Mouse (Mus musculus): ENCODE results near the gene Adamts17.

Gene Adamts17

DNA sequence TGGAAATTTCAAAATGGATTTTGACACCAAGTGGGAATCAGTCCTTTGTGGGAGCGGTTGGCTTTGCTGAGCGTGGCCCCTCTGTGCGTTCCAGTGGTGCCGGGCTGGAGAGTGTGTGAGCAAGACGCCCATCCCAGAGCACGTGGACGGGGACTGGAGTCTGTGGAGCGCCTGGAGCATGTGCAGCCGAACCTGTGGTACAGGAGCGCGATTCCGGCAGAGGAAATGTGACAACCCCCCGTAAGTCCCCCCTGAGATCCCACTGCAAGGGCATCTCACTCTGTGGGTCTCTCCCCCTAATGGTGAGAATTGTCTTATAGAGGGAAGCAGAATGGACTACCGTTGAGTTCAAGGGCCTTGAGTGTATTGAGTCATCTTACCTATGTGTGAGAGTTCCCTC lies 189.9 kb downstream of the Adamts17 start:
- no peak for DNase-seq (ENCODE audit: low read depth in 2 of 2, low spot score in 2 of 2)

DNA sequence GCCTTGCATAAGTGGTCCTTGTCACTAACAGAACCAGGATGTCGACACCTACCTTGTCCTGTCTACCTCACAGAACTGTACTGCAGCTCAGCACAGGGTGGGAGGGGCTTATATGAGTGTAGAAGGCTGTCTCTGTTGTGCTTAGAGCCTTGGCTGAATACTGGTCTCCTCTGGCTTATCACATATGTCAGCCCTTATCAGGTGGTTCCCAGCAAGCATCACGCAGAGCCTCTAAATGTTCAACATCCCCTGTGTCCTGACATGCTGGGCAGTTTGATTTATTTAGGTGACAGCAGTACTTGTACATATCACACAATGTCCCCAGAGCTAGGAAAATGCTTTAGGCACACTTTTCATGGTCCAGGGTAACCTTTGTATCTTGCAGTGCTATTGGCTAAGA lies 191.7 kb downstream of the Adamts17 start:
- DNase-seq (ENCODE audit: low read depth in 2 of 2, low spot score in 2 of 2): no peak

DNA sequence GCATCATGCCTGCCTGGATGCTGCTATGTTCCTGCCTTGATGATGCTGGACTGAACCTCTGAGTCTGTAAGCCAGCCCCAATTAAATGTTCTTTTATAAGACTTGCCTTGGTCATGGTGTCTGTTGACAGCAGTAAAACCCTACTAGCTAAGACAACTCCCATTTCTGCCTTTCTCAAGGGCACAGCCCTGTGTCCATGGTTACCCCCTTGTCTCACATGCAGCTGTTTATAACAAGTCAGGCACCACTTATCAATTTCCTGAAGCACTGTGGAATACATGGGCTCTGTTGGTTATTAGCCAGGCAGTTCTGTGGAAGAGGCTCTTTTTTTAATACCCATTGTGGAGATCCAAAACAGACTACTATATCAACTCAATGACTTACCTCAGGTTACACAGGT lies 193.1 kb downstream of the Adamts17 start:
- no peak for DNase-seq (ENCODE audit: low read depth in 2 of 2, low spot score in 2 of 2)

DNA sequence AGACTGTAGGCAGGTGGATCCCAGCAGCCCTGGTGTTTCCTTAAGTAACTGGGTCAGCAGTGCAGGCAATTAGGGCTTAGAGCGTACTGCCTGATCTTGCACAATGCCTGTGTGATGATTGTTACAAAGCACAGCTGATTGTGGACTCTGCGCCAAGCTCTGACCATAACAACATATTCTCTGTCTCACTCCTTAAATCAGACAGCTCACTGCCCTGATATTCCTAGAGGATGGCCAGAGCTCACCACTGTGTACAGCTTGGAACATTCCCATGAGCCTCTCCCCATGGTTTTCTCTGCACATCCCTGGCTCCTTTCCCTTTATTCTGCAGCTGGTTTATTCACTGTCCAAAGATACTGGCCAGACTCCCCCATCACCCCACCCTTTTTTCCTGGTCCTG lies 194.8 kb downstream of the Adamts17 start:
- DNase-seq (ENCODE audit: low read depth in 2 of 2, low spot score in 2 of 2): no peak

DNA sequence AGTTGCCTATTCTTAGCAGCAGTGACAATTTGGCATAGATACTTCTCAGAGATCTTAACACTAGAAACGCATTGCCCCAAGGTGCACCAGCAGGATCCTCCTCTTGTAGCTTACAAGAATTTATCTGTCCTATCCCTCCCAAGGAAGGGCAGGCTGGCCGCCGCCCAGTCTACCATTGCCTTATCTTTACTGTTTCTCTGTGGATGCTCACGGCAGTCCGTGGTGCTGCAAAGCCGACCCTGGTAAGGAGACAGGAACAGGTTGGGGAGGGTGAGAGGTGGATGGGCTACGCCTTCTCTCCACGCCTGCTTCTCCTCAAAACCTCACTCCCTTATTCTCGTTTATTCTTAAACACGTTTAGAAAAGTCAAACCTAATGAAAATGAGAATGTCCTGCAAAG lies 195.7 kb downstream of the Adamts17 start:
- DNase-seq (ENCODE audit: low read depth in 2 of 2, low spot score in 2 of 2): no peak

DNA sequence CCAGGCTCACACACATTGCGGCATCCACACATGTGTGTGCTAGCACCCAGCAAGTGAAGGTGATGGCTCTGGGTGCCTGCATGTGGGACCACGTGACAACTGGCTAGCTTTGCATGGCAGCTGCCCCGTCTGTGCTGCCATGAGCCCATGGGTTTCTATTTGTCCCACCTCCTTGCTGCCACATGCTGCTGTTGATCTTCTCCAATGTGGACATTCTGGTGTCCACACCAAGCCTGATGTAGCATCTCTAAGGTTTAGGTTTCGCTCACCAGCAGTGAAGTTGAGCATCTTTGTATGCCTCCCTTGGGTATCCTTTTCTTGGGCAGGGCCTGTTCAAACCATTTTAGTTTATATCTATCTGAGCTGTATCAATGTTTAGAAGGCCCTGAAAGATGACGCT lies 196.1 kb downstream of the Adamts17 start:
- DNase-seq (ENCODE audit: low read depth in 2 of 2, low spot score in 2 of 2): no peak

DNA sequence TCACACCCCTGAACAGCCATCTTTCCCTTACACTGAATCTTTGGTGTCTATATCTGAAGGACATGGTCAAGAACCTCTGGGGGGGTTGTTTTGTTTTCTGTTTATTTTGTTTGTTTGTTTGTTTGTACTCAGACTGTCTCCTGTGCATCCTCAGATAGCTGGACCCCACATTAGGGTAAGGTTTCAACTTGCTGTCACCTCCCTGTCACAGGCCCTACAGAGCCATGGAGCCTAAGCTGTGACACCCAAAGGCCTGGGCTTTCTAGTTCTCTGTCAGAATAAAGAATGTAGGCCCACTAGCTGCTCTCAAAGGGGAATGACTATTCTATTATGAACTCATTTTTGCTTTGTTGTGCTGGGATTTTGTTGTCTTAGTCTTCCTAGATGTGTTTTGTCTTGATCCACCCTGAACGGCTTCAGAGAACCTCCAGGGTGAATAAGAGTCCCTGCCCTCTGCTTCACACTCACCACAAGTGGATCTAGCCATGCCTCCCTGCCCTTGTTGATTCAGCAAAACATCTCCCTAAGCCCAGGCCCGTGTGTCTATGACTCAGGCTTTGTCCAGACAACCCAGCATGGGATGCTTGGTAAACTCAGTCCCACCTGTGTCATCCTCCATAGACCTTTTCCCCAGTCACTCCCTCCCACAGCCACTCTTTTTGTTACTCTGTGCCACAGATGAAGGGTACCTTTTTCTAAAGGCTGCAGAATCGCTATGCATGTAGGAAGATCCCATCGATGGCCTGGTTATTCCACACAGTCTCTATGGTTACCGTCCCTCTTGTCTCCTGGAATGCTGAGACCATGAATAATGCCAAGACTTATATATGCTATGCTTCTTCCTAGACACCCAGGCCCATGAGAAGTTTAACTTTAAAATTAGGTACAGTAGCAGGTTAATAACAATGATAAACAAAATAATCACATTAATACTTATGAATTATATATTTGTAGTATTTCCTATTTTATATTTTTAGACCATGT lies 197.3 kb downstream of the Adamts17 start:
- no peak for DNase-seq (ENCODE audit: low read depth in 2 of 2, low spot score in 2 of 2)

DNA sequence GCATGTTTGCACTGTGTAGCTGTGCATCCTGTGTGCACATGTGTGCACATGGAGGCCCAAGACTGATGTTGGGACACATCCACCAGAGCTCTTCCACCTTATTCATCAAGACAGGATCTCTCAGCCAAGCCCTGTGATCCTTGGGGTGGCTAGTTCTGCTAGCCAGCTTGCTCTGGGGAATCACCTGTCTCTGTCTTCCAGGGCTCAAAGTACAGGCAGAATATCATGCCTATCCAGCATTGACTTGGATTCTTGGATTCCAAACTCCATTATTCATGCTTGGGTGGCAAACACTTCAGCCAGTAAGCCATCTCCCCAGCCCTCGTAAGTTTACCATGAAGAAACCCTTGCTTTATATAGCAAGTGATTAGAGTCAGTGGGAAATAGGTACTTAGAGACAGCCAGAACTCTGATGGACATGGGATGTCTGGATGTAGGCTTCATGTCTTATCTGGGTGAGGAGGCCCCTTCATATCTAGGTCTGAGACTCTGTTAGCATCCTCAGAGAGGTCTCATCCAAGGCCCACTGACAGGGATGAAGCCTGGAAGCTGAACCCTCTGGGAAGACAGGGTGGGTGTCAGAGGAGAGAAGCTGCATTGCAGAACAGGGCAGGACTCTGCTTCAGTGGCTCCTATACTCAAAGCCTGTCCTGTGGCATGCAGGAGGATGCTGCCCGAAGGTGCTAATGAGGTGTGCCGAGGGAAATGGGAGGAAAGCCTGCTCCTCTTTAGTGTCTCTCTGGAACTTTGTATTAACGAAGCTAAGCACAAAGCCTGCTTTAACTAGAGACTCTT lies 198.4 kb downstream of the Adamts17 start:
- DNase-seq (ENCODE audit: low read depth in 2 of 2, low spot score in 2 of 2): no peak

DNA sequence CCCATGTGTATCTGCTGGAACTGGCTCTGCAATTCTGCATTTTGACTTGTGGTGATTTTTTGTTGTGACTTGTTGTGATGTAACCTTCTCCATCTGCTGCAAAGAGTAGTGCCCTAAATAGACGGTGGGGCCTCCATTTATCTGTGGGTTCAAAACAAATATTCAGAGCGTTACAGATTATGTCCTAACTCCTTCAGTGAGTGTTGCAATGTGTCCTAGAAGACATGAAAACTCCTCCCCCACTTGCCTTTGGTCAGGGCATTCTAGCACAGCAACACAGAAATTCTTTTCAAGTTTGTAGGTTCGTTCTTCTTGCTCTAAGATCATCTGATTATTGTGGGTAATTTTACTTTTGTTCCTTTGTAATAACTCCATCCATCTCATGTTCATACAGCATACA lies 199.6 kb downstream of the Adamts17 start:
- DNase-seq (ENCODE audit: low read depth in 2 of 2, low spot score in 2 of 2): no peak

DNA sequence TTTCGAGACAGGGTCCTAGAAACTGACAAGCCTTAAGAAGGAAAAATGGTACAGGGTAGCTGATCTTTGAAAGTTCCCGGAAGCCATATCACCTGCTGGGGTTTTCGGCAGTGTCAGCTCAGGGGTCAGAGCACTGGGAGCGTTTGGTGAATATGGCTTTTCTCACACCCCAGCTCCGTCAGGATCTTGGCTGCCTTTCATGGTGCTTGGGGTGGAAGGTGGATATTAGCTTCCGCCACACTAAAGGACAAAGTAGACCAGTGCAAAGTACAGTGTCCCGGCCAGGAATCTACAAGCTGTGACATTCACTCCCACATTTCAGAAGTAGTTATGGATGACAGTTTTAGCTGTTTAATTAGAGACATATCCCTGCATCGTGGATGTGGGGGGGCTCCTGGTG lies 200.3 kb downstream of the Adamts17 start:
- DNase-seq (ENCODE audit: low read depth in 2 of 2, low spot score in 2 of 2): no peak

DNA sequence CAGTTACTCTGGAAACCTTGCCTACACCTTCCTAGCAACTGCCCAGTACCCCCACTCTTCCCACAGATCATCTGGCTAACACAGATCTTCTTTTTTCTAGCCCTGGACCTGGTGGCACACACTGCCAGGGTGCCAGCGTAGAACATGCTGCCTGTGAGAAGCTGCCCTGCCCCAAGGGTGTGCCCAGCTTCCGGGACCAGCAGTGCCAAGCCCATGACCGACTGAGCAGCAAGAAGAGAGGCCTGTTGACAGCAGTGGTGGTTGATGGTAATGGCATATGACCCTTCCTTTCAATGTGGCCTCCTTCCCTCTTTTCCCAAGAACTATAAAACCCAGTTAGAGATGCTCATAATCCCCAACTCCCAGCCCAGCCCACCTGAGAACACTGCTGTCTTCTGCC lies 202.2 kb downstream of the Adamts17 start:
- DNase-seq (ENCODE audit: low read depth in 2 of 2, low spot score in 2 of 2): no peak

DNA sequence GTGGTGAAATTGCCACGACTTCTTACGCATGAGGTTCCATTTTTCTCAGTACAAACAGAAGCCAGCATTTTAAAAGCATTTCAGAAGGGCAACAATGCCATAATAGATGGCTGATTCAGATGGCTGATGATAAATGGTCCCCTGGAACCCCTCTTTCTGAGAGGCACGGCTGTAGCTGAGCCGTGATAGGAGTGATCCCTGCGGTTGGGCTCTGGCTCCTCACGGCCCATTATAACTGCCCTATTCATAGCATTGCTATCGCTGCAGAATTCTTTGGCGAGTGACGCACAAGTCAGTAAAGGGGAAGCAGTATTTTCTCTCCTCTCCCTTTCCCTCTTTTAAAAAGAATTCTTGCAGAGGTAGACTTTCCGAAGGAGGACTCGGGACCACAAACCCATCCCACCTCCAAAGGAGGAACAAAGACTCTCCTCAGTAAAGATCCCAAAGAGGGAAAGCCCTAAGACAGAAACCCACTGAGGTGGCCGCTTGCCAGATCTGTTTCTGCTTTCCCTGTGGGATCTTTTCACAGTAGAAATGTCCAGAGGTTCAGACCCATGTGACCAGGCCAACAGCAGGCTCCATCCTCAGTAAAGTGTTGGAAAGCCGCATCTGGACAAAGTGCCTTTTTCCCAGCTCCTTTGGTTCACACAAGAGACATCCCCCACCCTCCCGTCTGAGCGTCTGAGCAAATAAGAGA lies 204.7 kb downstream of the Adamts17 start:
- no peak for DNase-seq (ENCODE audit: low read depth in 2 of 2, low spot score in 2 of 2)

DNA sequence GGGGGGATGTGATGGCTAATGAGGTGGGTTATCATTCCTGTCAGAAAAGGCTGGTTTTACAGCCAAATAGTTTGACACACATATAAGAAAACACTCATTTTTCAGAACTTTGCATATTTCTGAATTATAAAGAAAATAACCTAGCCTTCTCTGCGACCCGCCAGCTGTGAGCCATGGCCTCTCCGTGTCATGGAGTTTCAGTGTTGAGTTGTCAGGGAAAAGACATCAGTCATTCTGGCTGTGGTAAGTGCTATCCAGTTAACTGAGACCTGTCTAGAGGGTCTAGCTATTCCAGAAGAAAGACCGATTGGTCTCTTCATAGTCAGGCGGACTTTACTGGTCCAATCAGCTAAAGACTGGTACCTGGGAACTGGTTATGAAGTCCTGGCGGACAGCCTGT lies 205.7 kb downstream of the Adamts17 start:
- DNase-seq (ENCODE audit: low read depth in 2 of 2, low spot score in 2 of 2): no peak

DNA sequence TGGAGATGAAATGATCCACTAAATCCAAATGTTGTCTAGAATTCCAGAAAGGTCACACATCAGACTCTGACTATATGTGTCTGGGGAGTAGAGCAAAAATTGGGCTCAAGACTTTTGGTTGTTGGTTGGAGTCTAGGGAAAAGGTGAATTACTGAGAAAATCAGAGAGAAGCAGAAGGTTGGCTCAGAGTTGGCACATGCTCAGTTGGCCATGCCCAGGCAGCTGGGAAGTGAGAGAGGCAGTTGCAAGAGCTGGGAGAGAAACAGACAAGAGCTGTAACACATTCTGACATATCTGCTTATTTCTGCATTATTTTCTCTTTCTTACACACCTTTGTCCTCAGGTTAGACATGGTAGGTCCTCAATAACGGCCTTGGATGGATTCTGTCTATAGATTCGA lies 209.7 kb downstream of the Adamts17 start:
- no peak for DNase-seq (ENCODE audit: low read depth in 2 of 2, low spot score in 2 of 2)

DNA sequence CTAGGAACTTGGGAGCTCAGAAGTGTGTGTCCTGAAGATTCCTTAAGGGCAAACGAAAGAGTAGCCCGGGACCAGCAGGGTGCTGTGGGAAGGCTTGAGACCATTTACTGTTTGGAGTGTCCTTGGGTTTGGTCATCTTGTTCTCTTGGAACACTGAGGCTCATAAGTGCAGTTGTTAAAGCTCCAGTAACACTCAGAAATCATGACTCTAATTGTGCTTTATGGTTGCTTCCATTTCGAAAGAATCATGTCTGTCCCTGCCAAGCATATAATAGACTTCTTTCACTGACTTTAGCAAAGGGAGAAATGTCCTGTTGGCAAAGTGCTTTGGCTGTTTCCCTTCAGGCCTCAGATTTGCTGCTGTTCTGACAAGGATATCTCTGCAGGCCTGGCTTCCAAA lies 210.9 kb downstream of the Adamts17 start:
- DNase-seq (ENCODE audit: low read depth in 2 of 2, low spot score in 2 of 2): no peak

DNA sequence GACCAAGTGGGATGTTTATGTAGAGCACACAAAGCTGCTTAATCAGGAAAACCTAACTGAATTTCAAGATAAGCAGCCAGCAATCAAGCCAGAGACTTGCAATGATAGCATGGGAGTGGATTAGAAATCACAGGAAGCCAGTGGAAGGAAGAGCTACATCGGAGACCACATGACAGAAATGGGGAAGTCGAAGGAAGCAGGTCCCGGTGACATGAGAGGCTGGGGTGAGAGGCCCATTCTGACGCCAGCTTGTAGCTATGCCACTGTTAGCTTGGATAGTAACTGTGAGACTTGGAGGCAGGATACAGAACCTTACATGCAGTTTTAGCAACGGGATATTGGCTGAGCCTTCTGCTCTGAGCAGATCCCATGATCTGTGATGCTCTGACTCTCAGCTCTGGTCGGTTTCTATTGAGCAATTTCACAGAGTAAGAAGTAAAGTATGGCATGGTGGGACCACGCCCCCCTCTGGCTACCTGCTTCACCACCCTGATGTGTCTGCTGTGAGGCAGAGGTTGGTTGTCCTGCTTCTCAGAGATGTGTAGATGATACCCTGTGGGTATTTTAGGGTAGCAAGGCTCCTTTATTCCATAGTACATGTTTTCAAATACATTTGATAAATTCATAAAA lies 211.7 kb downstream of the Adamts17 start:
- DNase-seq (ENCODE audit: low read depth in 2 of 2, low spot score in 2 of 2): no peak

DNA sequence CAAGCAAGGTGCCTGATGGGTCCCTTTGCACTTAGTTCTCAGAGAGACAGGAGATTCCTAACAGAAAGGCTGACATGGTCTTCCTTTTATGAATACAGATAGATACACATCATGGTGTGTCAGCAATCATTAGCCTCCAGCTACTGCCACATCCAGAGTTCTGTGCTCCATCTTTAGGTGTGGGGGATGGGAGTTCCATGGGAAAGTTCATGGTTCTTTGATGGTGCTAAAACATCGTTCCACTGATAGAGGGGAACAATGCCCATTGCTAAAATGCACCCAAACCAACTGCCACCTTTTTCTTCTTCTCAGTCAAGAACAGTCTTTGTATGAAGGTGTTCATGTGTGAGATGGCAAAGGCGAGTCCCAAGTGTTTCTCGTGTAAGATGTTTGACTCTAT lies 215.3 kb downstream of the Adamts17 start:
- no peak for DNase-seq (ENCODE audit: low read depth in 2 of 2, low spot score in 2 of 2)

DNA sequence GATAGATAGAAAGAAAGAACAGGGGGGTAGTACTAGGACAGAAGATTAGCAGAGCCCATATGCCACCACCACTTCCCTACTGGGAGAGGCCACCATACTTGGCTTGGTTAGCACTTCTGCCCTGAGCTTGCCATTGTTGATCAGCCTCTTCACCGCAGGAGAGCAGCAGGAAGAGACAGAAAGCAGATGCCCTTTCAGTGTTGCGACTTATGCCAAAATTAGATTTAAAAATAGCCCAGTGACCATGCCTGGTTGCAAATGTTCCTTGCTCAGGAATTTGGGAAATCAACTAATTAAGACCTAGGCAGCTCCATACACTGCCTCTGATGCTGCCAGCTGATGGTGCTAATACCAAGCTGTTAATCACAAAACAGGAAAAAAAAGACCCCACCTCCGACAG lies 216.0 kb downstream of the Adamts17 start:
- no peak for DNase-seq (ENCODE audit: low read depth in 2 of 2, low spot score in 2 of 2)

DNA sequence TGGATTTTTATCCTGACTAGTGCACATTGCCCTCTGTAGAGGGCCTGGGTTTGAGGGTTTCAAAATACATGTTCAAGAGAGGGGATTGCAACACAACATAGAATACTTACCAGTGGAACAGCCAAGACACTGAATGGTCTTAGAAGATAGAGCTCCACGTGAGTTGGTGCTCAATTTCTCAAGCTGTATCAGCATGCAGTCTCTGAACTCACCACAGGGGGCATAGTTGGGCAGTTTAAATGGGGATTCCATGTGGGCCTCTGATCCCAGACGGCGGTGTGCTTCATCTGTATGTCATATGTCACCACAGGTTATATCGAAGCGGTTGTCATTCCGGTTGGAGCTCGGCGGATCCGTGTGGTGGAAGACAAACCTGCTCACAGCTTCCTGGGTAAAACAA lies 222.2 kb downstream of the Adamts17 start:
- DNase-seq (ENCODE audit: low read depth in 2 of 2, low spot score in 2 of 2): no peak

DNA sequence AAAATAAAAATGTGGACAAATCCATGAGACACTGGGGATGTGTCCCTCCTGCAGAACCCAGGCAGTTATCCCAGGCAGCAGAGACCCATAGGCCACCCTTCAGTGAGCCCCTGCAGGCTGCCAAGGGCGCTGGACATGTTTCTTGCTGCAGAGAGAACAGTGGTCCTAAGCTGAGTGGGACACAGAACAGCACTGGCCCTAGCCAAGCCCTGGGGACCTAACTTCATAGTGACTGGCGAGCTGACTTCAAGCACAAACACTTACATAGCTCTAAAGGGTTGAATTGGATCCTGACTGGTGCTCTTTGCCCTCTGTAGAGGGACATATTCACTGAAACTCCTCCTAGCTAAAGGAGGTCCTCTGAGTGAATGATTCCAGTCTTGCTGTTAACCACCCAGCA lies 223.0 kb downstream of the Adamts17 start:
- no peak for DNase-seq (ENCODE audit: low read depth in 2 of 2, low spot score in 2 of 2)

DNA sequence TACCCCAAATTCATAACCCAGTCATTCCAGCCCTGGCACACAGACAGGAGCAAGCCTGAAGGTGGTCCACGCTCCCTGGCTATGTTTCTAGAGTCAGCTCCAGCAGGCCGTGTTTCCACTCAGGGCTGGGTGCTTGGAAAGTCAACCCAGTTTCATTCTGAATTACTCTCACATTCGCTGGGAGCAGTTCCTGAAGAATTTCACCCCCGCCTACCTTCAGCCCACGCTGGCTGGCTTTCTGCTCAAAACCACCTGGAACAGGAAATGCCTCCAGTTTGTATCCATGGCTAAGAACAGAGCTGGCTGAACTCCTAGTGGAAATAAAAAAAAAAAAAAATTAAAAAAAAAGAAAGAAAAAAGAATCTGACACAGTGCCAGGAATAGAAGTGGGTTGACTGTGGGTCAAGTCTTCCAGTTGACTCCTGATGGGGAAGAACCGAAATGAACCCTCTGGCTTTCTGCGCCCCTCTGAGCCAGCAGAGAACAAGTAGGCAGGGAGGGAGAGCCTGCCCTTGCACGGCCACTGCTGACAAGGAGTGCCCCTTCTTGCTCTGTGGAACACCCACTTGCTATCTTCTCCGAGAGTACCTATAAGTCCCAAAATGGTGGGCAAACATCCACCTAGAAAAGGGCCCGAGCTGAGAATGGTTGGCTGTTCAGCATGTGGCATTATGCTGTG lies 225.2 kb downstream of the Adamts17 start:
- DNase-seq (ENCODE audit: low read depth in 2 of 2, low spot score in 2 of 2): no peak

All from CD8-positive naive resting alpha-beta T cell, adult 2 months (primary cell).